Comparison of ENCODE assay signal across 7 mouse cellular contexts in the genomic region with DNA sequence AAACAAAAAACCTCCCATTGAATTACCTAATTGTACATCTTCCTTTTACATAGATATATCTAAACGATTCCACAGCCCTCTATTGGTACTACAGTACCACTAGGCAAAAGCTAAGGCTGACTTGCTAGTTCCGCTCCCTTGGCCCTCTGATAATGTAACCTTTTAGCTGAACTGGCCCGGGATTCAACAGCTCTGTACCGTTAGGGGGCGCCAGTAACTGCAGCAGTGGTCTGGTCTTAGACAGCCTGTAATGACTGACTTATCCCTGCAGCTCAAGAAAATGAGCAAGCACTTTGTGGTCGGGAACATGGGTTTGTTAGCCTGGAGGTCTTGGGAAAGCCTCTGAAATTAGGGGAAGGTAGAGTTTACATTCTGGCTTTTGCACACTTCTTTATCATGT. TPM values are rescaled to one million over a fixed set of nuclear protein-coding genes. Genes with fewer than 3 reads are reported as not detected.
DNase-seq lines count a peak whose midpoint lies in the region; ATAC-seq and TF ChIP-seq lines count a peak whose summit lies in the region.

No protein-coding gene starts in this region.

- H3K27me3 ChIP-seq in Patski: peaks cover 5% of the 10 kb centered on the region

- CTCF ChIA-PET in Patski (lab: Charles Lee): interaction anchor here (0.8 to 1.7 kb wide), 2 partner anchors 36 to 128 kb away, joined by 3 read pairs; no protein-coding TSS in a partner anchor

- peak; percentile 34 for DNase-seq in left cerebral cortex, postnatal 4 days
- no peak for DNase-seq in left cerebral cortex, adult 11 months (ENCODE audit: low spot score)
- no peak for DNase-seq in Patski (ENCODE audit: low read depth, low spot score)
- peak; percentile 5 for DNase-seq in cerebellum, adult 8-10 months
- DNase-seq in kidney, adult 8-10 months: peak; percentile 4 to 21
- no peak for DNase-seq in urinary bladder, postnatal 25 days (ENCODE audit: low spot score)

- in situ Hi-C loops in Patski (cut with MboI; ENCODE audit: low pct_unique_long_range_greater_than_20kb): loop anchor here (25.0 kb wide), 2 partner anchors 457 to 1032 kb away; a partner anchor contains a TSS

- intact Hi-C loops in left cerebral cortex, postnatal 4 days (cut with DNase I): loop anchor here (10.0 kb wide), 1 partner anchor 130 kb away; no protein-coding TSS in a partner anchor

- no peak for ATAC-seq in Patski
- ATAC-seq in megakaryocyte, adult 5-6 weeks (ENCODE audit: poor library complexity, severe bottlenecking): peak; percentile 73

- TF ChIP-seq CTCF in Patski (IDR thresholded peaks at IDR 0.05): peak; percentile 44

- POLR2A ChIA-PET in Patski (lab: Charles Lee): no interaction called here

RNA-seq across cellular contexts. Expression of a gene that starts 39.9 kb away (rescaled TPM):
- total RNA-seq in left cerebral cortex, postnatal 4 days (2021): 10 to 100 TPM; 67.5 to 70.6 TPM
- 5.4 TPM for polyA plus RNA-seq in Patski (2021)
- 0.87 and 1.2 TPM in 2 replicates for total RNA-seq in megakaryocyte, adult 5-6 weeks (2015)
- total RNA-seq in megakaryocyte, adult 5-6 weeks (2017): 1.1 and 1.6 TPM in 2 replicates

RNA-seq across cellular contexts. Expression of a gene that starts 56.1 kb away (rescaled TPM):
- total RNA-seq in left cerebral cortex, postnatal 4 days (2021): 10 to 100 TPM; 46.1 to 46.4 TPM
- polyA plus RNA-seq in Patski (2021): 38.1 TPM
- total RNA-seq in megakaryocyte, adult 5-6 weeks (2015): 28.1 and 31.5 TPM in 2 replicates
- total RNA-seq in megakaryocyte, adult 5-6 weeks (2017): 62.1 and 68.1 TPM in 2 replicates

Comparison
In these comparisons a context has a peak if more than half of its experiments do, and no peak if none do; other contexts are left out.
1. DNase-seq: peak in left cerebral cortex, postnatal 4 days (single experiment), cerebellum, adult 8-10 months (single experiment) and kidney, adult 8-10 months (2 of 2); none in left cerebral cortex, adult 11 months (single experiment), Patski (single experiment) and urinary bladder, postnatal 25 days (single experiment).
2. RNA of a gene that starts 39.9 kb away (total RNA-seq): 67.5 to 70.6 TPM in left cerebral cortex, postnatal 4 days; 0.87 to 1.6 TPM in megakaryocyte, adult 5-6 weeks; every median in the first group is over 10 times any median in the second.